Mouse (Mus musculus) heart, embryonic 11.5 days (tissue): ENCODE measurements around the gene Nfkbie. TPM values are rescaled to one million over a fixed set of nuclear protein-coding genes. Genes with fewer than 3 reads are reported as not detected.
A peak's percentile ranks its signal among the peaks of the same experiment; 100 is the strongest.

Source experiments
- ATAC-seq: fragments of 200-750 bp; cut with Nextera tagmentation; replicated peaks from 2 replicates; pipeline ENCODE4 v1.8.0; 2017; ENCODE audit warnings: moderate library complexity; ENCODE audit not compliant: insufficient number of reproducible peaks, low FRiP score, low TSS enrichment
- H3K27ac ChIP-seq: fragments of 300-500 bp; sonication (generic); 2 replicates; pipeline ENCODE4 v1.5.1; 2014; ENCODE audit warnings: mild to moderate bottlenecking, low read depth, low read length
- H3K27me3 ChIP-seq: fragments of 300-500 bp; sonication (generic); 2 replicates; pipeline ENCODE4 v1.6.1; 2014; ENCODE audit warnings: mild to moderate bottlenecking, low read length, mixed read lengths; ENCODE audit not compliant: control insufficient read depth, insufficient read depth
- H3K36me3 ChIP-seq: fragments of 300-500 bp; sonication (generic); 2 replicates; pipeline ENCODE4 v1.6.1; 2014; ENCODE audit warnings: mild to moderate bottlenecking, low read length, moderate library complexity, mixed read lengths; ENCODE audit not compliant: control insufficient read depth, insufficient read depth
- H3K4me1 ChIP-seq: fragments of 300-500 bp; sonication (generic); 2 replicates; pipeline ENCODE4 v1.6.1; 2014; ENCODE audit warnings: low read length; ENCODE audit not compliant: control insufficient read depth, insufficient read depth
- H3K4me2 ChIP-seq: fragments of 300-500 bp; sonication (generic); 2 replicates; pipeline ENCODE4 v1.6.1; 2014; ENCODE audit warnings: mild to moderate bottlenecking, moderate library complexity
- H3K4me3 ChIP-seq: fragments of 300-500 bp; sonication (generic); 2 replicates; pipeline ENCODE4 v1.5.1; 2014; ENCODE audit warnings: low read depth, low read length
- H3K9ac ChIP-seq: fragments of 300-500 bp; sonication (generic); 2 replicates; pipeline ENCODE4 v1.6.1; 2014; ENCODE audit warnings: mild to moderate bottlenecking, low read depth, low read length, moderate library complexity
- H3K9me3 ChIP-seq: fragments of 300-500 bp; sonication (generic); replicated peaks from 2 replicates; pipeline ENCODE4 v1.6.1; 2016; ENCODE audit warnings: low read length; ENCODE audit not compliant: control insufficient read depth
- WGBS: fragments of 180-500 bp; shearing (Covaris S2); extraction: QIAGEN DNeasy Blood & Tissue Kit; methylation state at CpG from one replicate; pipeline ENCODE4 v1.1.7; 2014; ENCODE audit not compliant: insufficient replicate concordance; 5-methylcytosine and 5-hydroxymethylcytosine counted together
- polyA plus RNA-seq: library from polyadenylated mRNA; unstranded; fragments of >200 nt; fragmentation: Nextera tagmentation; extraction: Ambion mirVana; gene quantifications from 2 replicates; pipeline ENCODE4 v1.2.1, GENCODE M21; 2014

Nfkbie gene
- polyA plus RNA-seq, 1 experiment from 2014 or later = 2.4 TPM

GRCm38 (mm10) chr17:45568990-45569389, 13.5 kb downstream of the Nfkbie start:
- ATAC-seq = no peak
- 85% methylated on average over 12 of the region's 12 CpGs for WGBS
- Histone ChIP-seq H3K27ac (no peak overlapping the region), H3K4me1 (peaks cover 23% of the 10 kb centered on the region), H3K9ac (no peak overlapping the region), H3K4me2 (no peak overlapping the region), H3K36me3 (peaks cover 44% of the 10 kb centered on the region), H3K27me3 (no peaks in the 10 kb centered on the region), H3K9me3 (no peaks in the 10 kb centered on the region), H3K4me3 (no peak overlapping the region)

- Histone ChIP-seq H3K4me1 (peaks cover 22% of the 10 kb centered on the region), H3K9ac (no peak overlapping the region), H3K9me3 (no peaks in the 10 kb centered on the region), H3K36me3 (peaks cover 44% of the 10 kb centered on the region), H3K4me3 (no peak overlapping the region), H3K27ac (no peak overlapping the region), H3K4me2 (no peak overlapping the region), H3K27me3 (no peaks in the 10 kb centered on the region)
- WGBS = 80% methylated on average over 4 of the region's 4 CpGs
- ATAC-seq = no peak
These were observed 14.5 kb downstream of the Nfkbie start for GRCm38 (mm10) chr17:45569999-45570398.

DNA sequence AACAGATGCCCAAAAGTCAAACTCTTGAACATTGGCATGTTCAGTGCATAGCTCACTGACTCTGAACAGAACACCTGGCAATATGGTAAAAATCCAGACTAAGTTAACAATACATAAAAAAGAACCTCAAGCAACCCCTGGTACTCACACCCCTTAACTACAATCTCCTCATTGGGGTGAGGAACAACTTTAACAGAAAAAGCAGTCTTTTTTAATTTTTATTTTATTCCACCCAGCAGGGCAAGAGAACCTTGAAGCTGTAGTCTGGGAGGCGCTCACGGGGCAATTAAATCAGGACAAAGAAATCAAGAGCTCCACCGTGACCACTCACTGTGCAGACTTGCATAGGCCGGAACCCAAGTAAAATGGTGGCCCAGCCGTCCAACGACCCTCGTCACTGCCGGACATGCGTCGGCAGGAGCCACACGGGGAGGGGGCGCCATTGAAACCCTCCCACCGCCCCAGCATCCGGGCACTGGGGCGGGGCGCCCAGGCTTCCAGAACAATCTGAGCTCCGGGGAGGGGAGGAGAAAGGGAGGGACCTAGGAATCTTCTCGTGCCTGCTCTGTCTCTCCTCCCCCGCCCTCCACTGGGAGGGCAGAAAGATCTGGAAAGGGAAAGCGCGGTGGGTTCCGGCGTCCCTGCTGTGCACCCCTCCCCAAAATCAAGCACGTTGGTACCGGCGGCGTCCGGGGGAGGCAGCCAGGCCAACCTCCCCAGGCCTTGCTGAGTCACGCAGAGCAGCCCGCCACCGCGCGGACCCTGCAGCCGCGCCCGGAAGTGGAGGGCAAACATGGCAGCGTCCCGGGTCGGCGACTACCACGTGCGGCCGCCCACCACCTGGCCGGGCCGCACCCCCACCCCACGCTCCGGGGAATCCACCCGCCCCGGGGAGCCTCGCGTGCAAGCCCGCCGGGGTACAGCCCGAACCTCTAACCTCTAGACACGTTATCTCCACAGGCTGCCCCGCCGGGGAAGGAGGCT, 16.9 kb downstream of the Nfkbie start:
- H3K4me3 ChIP-seq = peak overlapping the region; percentile 100
- H3K9me3 ChIP-seq = no peaks in the 10 kb centered on the region
- H3K27ac ChIP-seq = peak overlapping the region; percentile 99
- H3K4me1 ChIP-seq = peaks cover 20% of the 10 kb centered on the region
- peak; percentile 60 for ATAC-seq
- WGBS = under 1% methylated on average over 57 of the region's 57 CpGs
- H3K9ac ChIP-seq = peak overlapping the region; percentile 100
- H3K4me2 ChIP-seq = peak overlapping the region; percentile 95
- peaks cover 38% of the 10 kb centered on the region for H3K36me3 ChIP-seq
- H3K27me3 ChIP-seq = no peaks in the 10 kb centered on the region

GRCm38 (mm10) chr17:45573087-45573779, 17.7 kb downstream of the Nfkbie start, which contains the start of gene Hsp90ab1:
Gene Hsp90ab1, minus strand, starts transcription at chr17:45573271.
- WGBS = under 1% methylated on average over 41 of the region's 41 CpGs
- Histone ChIP-seq H3K9me3 (no peaks in the 10 kb centered on the region), H3K27ac (peak within 1 kb of the TSS; percentile 99)

GRCm38 (mm10) chr17:45573780-45574123, 18.2 kb downstream of the Nfkbie start:
- ATAC-seq = peak; percentile 77
- Histone ChIP-seq H3K9ac (peak overlapping the region; percentile 100), H3K4me1 (peaks cover 23% of the 10 kb centered on the region), H3K36me3 (peaks cover 27% of the 10 kb centered on the region), H3K4me3 (peak overlapping the region; percentile 100), H3K27me3 (no peaks in the 10 kb centered on the region), H3K27ac (peak overlapping the region; percentile 99), H3K4me2 (peak overlapping the region; percentile 95), H3K9me3 (no peaks in the 10 kb centered on the region)
- under 1% methylated on average over 18 of the region's 18 CpGs for WGBS

More at GRCm38 (mm10) chr17:45573087-45573779, 17.7 kb downstream of the Nfkbie start, which contains the start of gene Hsp90ab1:
- peaks cover 33% of the 10 kb centered on the region for H3K36me3 ChIP-seq
- peaks cover 21% of the 10 kb centered on the region for H3K4me1 ChIP-seq
- no peaks in the 10 kb centered on the region for H3K27me3 ChIP-seq
- H3K4me2 ChIP-seq = peak within 1 kb of the TSS; percentile 95
- H3K4me3 ChIP-seq = peak within 1 kb of the TSS; percentile 100
- ATAC-seq = peak; percentile 86
- H3K9ac ChIP-seq = peak within 1 kb of the TSS; percentile 100

DNA sequence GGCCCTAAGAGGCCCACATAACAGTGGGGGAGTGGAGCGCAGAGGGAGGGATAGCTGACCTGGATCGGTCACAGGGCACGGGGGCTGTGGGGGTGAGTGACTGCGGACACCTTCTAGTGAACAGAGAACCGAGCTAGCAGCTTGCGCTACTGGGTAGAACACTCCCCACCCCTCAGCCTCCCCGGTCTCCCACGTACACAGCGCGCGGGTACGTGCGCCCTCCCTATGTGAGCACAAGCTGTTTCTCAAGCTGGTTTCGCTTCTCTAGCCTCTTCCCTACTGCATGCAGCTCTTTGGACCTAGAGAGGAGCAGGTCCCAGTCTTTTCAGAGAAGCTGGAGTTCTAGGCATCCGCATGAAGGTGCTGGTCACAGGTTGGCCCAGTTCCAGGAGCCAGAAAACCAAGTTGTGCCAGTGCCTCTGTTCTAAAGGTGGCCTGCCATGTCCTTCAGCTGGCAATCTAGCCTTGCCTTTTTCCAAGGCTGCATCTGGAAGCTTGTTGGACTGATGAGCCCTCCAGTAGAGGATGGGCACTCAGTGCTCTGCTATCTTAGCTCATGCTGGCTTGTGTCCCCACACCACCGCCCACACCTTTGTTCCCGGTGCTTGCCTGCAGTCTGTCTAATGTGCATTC, 18.7 kb downstream of the Nfkbie start:
- peaks cover 22% of the 10 kb centered on the region for H3K36me3 ChIP-seq
- H3K27me3 ChIP-seq = no peaks in the 10 kb centered on the region
- peak overlapping the region; percentile 95 for H3K4me2 ChIP-seq
- H3K4me3 ChIP-seq = peak overlapping the region; percentile 100
- 2% methylated on average over 17 of the region's 17 CpGs for WGBS
- H3K4me1 ChIP-seq = peaks cover 23% of the 10 kb centered on the region
- peak overlapping the region; percentile 100 for H3K9ac ChIP-seq
- H3K9me3 ChIP-seq = no peaks in the 10 kb centered on the region
- ATAC-seq = peak; percentile 2; the same call in 1 of the 2 replicates
- peak overlapping the region; percentile 99 for H3K27ac ChIP-seq

GRCm38 (mm10) chr17:45575123-45575897, 19.8 kb downstream of the Nfkbie start:
- no peak for ATAC-seq
- H3K9ac ChIP-seq = peak overlapping the region; percentile 100; the same call in 1 of the 2 replicates
- H3K4me3 ChIP-seq = no peak overlapping the region
- H3K4me2 ChIP-seq = peak overlapping the region; percentile 8; the same call in 1 of the 2 replicates
- H3K27ac ChIP-seq = no peak overlapping the region
- H3K4me1 ChIP-seq = peaks cover 23% of the 10 kb centered on the region
- H3K9me3 ChIP-seq = no peaks in the 10 kb centered on the region
- peaks cover 12% of the 10 kb centered on the region for H3K36me3 ChIP-seq
- WGBS = 92% methylated on average over 8 of the region's 8 CpGs
- H3K27me3 ChIP-seq = no peaks in the 10 kb centered on the region
